Mouse (Mus musculus): ENCODE results near the gene Dlx1.

Gene Dlx1

DNA sequence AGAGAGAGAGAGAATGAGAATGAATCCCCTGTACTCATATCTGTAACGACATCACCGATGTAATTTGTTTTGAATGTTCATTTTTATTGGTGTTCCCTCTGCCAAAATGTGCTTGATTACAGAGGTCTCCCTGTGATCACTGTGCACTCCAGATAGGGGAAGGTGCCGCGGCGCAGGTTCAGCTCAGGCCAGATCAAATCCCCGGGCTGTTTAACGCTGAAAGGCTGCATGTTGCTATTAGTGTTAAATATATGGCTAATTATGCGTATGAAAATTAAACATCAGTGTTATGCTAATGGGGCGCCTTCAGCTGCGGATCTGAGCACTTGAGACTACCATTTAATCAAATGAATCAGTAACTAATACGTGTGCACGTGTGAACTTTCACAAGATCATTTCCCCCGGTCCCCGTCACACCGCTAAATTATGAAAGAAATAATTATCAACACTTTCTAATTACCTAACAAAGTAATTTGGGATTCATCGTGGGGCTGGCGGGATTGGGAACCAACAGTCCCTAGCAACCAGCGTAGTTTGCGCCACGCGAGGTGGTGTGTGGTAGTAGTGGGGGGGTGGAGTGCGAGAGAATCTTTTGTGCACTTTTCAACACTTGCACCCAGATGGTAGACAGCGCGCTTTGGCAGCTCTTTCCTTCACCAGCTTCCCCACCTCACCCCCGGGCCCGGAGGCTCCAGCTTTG lies at the start of gene Dlx1:
Gene Dlx1, plus strand, starts transcription at position 100 of the 700 bp plus-strand sequence.
- peak; percentile 28 to 38 for DNase-seq

DNA sequence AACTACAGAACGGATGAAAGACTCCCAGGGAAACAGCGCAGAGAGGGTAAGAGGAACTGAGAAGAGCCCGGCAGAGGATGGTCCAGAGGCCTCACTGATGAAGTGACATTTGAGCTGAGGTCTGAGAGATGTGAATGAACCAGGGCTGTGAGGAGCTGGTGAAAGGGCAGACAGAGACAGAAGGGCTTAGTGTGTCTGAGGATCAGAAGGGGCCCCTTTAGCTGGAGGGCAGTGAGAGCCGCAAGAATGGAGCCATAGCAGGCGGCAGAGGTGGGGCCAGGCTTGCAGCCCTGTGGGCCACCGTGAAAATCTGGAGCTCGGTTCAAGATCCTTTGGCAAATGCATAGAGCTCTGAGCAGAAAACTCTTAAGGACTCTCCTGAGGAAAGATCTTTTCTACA lies 48.0 kb upstream of the Dlx1 start:
- DNase-seq, result no peak

DNA sequence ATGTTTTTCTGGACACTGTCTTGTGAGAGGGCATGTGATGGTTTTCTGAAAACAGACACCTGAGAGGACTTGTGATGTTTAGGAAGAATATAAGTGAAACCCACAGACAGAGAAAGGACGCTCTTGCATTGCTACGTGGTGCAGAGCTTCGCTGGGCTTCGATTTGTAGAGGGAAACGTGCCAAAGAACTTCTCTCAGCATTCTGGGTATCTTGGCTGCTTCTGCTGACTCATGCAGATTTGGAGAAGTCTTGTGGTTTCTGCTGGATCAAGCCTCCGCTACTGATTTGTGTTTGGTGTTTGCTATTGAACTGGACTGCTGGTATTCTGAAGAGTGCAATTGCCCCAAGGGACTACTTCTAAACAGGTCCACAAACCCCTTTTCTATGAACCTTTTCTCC lies 46.1 kb upstream of the Dlx1 start:
- DNase-seq, result no peak

DNA sequence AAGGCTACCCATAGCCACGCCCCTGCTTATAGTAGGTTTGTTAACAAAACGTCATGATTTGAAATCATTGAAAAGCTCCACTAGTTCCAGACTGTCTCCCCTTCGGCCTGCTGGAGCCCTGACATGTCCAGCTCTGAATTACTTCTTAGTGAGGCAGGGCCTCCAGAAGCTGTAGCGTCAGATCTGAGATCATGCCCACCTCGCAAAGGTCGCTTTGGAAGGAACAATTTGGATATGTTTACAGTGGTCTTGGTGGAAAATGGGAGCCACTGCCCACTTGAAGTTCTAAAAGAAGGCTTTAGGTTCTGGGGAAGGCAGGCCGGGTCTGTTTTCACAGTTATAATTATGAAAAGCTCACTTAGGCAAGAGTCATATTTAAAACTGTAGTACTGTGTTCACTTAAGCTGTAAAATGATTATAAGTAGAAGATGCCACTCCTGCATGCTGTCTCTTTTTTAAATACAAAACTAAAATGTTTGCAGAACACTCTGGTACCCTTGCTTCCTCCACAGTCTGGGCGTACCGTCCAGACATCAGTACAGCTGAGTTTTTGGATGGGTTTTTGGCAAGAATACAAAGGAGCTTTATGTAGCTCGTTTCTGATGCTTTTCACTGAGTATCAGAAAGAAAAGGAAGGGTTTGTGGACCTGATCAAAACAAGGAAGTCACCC lies 44.7 kb upstream of the Dlx1 start:
- no peak for DNase-seq

DNA sequence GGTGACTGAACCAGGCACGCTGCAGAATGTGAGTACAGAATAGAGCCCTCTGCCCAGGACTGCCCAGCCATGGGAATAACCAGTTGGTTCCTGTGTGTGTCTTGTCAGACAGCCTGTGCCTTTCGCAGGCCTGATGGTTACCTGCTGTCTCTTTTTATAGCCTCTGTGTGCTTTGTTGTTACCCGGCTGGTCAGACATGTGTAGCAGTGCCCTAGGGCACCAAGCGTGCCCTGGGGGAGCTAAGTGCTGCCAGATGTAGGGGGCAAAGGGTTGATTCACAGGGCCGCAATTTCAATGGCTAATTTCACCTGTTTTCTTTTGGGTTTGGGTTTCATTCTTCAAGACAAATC lies 44.2 kb upstream of the Dlx1 start:
- no peak for DNase-seq

DNA sequence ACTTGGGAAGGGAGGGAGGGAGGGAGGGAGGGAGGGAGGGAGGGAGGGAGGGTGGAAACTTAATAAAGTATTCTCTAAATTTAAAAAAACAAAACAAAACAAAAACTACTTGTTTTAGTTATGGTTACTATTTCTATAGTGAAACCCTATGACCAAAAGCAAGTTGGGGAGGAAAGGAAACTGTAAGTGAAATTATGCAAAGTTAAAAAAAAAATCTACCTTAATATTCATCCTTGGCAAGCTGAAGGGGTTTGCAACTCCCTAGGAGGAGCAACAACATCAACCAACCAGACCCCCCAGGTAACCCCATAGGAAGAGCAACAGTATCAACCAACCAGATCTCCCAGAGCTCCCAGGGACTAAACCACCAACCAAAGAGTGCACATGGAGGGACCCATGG lies 36.6 kb upstream of the Dlx1 start:
- DNase-seq, result no peak

DNA sequence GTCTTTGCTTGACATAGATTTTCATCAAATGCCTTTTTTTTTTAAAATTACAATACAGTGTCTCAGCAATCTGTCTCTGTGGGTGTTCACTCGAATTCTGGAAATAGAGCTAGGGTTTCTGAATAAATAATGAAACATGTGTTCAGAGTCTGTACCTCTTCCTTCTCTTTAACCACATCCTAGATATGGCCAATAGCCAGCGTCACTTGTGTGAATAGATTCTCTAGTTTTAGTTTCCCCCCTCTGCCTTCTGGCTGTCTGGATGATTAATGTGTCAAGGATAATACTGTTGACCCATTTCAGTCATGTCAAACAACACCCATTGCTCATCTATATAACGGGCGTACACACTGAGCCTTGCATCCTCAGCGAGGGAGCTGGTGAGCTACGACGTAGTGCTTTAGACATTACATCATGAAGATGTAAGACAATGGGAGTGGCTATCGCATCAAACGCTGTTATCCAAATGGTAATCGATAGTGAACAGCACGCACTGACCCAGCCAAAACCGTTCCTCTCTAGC lies 34.7 kb upstream of the Dlx1 start:
- no peak for DNase-seq

DNA sequence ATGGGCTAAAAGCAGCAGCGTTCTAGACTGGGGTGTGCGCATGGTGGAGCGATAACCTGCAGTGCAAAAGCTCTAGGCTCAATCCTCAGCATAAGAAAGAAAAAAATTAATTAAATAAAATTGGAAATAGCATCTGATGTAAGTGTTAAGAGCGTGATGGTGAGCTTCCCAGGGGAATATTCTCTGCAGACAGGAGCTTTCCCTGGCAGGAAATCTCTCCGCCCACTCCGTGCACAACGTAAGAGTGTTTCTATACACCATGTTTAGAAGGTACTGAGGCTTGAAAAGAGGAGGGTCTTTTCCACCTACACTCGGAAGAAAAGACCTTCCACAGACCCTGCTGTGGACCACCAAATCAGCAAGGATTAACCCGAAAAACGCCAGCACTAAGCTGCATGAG lies 33.4 kb upstream of the Dlx1 start:
- DNase-seq, result no peak

DNA sequence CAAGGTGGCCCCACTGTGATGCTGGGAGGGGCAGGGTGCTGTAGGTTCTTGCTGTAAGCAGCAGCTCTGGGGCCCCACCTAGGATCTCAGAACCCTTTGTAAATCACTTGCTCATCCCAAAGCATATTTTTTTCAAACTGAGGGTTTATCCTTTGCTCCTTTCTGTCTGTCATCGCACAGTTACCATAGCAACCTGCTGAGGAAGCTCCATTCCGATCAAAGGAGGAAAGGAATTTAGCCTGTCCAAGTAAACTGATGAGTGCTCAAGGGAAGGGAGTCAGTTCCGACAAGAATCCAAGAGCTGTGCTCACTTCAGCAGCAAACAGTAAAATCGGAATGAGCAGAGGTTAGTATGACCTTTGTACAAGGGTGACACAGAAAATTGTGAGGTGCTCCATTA lies 32.9 kb upstream of the Dlx1 start:
- DNase-seq, result no peak

DNA sequence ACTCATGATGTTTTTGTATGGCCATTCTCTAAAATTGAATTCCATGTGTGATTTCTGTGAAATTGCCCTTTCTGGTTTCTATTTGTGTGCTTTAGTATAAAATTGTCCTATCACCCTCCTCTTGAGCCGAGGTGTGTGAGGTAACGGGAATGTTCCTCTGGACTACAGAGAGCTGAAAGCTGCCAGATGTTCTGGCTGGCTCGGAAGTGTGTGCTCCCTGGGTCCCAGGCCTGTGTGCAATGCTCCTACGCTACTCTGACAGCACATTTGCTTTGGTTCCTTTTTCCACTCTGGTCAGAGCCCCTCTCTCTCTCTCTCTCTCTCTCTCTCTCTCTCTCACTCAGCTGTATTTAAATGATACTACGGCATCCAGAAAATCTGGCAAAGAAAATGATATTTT lies 30.7 kb upstream of the Dlx1 start:
- no peak for DNase-seq

DNA sequence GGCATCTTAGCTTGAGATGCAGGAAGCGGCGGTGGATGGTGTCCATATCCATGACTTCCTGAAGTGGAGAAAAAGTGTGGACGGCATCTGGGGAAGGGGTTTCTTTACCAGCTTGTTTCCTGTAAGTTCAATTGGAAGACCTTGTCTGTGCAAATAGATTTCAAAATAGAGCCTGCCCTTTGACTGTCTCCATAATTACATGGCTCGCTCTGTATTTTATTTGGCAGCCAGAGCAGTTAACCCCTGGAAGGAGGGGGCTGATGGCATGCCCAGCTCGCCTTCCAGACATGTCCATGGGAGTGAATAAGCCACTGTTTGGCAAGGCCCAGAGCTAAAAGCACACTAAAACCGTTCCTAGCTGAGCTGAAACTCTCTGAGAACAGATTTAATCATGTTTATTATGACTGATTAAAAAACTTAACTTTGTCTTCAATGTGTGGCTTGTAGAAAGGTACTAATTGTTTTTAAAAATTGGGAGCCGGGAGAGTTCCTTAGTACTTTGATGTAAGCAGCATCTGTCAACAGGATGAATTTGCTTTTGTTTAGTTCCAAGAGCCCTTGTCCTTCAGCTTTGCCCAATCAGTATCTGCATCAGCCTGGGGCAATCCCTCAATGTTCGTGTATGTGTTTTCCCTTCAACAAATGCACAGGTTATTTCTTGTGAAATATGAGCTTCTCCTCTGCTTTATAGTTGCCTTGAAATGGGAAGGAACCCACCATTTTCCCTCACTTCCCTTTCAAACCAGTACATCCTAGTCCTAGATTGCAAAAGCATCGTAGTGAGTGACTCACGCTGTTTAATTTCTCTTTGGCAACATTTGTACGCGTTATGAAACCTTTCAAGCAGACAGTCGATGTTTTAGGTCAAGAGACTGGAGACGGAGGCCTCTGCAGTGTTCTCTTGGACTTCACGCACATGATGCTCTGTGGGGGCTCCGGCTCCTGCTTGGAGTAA lies 28.4 kb upstream of the Dlx1 start:
- no peak for DNase-seq

DNA sequence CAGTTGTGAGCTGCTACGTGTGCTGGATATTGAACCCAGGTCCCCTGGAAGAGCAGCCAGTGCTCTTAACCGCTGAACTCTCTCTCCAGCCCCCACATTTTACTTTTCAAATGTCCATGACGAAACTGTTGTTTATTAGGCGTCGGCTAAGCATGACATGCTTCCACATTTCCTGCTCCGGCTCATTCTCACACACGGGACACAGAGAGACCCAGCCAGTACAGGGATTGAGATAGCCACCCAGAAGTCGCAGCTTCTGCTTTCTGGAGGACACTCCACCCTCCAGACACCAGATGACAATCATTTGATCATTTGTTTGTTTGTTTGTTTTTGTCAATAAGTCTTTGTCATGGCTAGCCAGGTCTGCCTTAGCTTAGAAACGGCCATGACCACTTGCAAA lies 23.1 kb upstream of the Dlx1 start:
- no peak for DNase-seq

DNA sequence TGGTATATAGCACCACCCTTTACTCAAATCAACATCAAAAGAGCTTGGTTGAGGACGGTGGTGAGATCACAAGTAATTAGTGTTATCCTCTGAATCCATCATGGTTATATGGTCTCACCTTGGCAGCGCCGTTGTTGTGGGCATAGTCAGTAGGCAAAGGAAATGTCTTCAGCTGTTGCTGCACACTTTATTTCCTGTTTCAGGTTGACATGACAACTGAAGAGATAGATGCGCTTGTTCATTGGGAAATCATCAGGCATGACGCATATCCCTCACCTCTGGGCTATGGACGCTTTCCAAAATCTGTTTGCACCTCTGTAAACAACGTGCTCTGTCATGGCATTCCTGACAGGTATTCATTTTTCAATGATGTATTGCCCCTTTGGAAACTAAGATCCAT lies 16.7 kb upstream of the Dlx1 start:
- no peak for DNase-seq

DNA sequence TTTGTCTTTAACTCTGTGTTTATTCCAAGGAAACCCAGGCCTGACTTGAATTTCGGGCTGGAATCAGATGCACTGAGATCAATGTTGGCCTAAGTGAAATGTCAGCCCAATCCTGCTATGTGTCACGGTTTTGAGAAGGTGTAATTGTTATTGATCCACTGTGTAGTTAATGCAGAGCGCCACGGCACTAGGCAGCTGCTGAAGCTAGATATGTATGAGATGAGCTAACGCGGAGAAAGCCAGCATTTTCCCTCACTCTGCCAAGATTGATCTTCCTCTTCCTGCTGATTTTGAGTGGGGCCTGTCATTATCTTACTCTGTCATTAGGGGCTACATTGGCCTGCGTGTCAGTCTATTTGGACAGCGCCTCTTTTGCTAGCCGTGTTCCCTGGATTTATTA lies 15.6 kb upstream of the Dlx1 start:
- no peak for DNase-seq

DNA sequence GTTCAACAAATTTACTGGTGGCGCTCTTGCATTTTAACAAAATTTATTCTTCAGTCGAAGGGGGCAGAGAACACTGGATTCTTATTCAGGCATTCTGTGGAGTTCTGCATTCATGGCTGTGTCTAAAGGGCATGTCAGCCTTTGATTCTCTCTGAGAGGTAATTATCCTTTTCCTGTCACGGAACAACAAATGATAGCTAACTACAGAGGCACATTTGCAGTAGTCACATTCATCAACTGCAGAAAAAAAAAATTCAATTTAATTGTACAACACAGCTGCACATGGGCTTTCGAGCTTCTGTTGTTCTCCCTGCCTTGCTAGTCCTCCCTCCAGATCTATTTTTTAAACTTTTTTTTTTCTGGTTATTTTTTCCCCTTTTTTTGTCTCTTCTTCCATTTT lies 10.9 kb upstream of the Dlx1 start:
- no peak for DNase-seq

DNA sequence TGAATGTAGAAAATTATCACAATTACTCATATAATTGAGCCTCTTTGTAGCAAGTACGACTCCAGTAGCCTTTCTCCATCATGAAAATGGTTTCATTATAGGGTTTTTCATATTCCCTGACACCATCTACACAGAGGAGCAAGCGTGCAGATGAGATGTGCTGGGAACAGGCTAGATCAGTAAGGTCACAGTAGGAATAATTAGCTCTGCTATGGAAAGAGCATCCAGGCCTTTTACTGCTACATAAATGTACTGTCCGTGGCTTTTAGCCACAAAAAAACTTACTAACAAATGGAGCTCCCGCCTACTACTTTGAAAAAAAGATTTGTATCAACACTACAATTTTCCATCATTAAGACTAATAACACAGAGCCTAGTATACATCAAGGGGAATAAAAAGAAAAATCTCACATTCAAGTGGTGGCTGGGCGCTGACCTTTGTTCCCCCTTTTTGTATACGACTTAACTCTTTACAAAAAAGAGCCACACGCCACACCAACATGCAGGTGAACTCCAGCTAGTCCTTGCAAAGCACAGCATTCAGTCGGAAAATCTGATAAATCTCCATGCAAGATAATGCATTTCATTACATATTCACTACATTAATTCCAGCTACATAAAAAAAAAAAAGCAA lies 10.3 kb upstream of the Dlx1 start:
- no peak for DNase-seq

DNA sequence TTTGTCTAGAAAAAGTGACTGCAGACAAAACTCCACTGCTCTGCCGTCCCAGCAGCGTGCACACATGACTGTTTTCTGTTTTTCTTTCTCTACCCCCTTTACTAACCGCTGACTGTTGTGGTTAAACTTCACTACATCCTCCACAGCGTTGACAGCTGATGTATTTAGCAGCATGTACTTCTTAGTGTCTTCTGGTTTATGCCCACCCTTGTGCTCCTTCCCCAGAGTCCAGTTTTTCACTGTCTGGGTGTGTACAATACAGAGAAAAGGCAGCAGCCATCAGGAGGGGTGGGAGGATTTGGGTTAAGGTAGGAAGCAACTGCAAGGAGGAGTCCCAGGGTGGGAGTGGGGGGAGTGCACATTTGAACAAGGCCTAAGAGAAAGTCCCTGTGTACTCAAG lies 5.0 kb upstream of the Dlx1 start:
- no peak for DNase-seq

DNA sequence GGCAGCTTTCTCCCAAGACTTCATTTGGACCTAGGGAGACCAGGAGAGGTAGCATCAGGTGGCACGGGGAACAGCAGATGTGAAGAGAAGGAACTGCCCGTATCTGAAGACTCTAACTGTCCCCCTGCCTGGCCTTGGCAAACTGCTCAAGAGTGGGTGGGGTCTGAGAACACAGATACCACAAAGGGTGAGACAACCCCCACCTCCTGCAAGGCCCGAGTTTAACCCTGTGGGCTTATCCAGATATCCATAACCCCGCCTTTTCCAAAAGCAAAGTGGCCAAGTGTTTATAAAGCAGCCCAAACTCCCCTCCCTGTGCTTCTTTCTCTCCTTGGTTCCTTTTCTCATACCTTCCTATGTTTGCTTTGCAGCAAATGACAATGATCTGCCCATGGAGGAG lies 4.5 kb upstream of the Dlx1 start:
- DNase-seq, result no peak

DNA sequence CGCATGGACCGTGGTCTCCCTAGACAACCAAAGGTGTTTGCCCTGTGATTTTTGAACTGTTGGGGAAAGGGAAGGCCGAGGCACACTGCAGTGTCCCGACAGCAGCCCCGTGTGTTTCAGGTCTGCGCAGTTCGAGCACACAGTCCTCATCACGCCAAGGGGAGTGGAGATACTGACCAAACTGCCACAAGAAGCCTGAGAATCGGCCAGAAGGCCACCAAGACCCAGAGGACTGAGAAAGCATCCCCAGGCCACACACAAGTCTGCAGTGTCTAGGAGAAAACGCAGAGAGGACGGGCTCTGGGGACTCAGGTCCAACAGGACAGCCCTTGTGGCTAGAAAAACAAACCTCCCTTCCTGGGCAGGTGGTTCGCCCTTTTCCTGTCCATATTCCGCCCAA lies 3.1 kb upstream of the Dlx1 start:
- no peak for DNase-seq

DNA sequence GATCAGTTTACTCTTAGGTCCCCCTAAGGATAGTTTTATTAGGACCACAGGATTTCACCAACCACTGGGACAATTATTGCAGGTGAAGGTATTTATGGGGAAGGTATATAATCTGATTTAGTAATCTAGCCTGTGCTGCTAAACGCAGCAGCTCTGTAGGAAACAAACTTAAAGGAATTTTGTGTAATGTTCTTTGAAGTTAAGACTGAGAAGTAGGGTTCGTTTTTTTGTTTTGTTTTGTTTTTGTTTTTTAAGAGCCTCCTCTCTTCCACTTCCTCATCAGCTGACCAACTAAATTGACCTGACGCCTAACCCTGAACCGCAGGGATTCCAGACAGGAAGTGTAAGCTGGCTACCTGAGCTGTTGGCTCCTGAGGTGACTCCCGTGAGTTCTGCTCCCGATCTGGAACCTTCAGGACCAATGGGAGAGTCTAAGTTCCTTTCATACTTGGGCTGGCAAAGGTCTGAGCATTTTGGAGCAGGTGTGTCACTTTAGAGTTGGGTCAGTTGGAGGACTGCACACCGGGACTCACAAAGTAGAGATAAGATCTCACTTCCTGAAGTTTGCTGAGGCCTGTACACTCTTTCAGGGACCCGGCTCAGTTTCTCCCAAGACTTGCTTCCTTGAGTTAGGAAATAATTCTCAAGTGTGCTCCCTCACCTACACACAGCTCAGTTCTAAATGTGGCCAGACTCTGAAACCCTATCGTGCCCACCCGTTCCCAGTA lies 1.2 kb upstream of the Dlx1 start:
- DNase-seq, result no peak

DNA sequence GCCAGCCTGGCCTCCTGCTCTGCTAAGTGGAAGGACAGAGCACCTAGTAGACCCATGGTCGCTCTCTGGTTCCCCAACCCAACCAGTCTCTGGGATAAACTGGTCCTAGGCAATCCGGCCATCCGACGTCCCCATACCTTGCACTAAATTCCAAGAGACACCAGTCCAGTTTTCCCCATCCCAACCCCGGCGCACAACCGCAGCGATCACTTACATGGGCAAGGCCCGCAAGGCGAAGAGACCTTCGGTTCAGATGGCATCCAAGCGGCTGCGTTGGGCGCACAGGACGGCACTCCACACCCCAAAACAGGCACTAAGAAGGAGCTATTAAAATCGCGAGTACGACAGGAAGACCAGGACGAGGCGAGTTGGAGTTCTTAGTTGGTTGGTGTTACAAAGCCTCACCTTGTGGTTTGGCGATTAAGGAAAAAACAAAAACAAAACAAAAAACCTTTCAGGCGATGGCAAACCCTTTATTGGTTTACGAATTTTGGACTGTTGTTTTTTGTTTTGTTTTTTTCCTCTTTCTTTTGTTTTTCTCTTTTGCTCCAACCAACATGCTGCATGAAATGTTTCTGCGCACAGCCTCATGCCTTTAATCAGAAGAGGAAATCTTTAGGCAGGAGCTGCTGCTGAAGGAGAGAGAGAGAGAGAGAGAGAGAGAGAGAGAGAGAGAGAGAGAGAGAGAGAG lies 445 bp upstream of the Dlx1 start:
- no peak for DNase-seq

All from B cell, adult 2 months (primary cell).